Mouse (Mus musculus): ENCODE measurements around the gene Ap1g1.

Gene Ap1g1

GRCm38 (mm10) chr8:109778280-109778977 lies at the start of gene Ap1g1:
Gene Ap1g1, plus strand, starts transcription at chr8:109778554.
- DNase-seq (ENCODE audit: low read depth, low spot score): peak; percentile 100

- DNase-seq (ENCODE audit: low read depth, low spot score): no peak
Measured at GRCm38 (mm10) chr8:109731012-109731411, 47.3 kb upstream of the Ap1g1 start.

GRCm38 (mm10) chr8:109734018-109734417 lies 44.3 kb upstream of the Ap1g1 start:
- DNase-seq (ENCODE audit: low read depth, low spot score): no peak

GRCm38 (mm10) chr8:109736819-109737218 lies 41.5 kb upstream of the Ap1g1 start:
- DNase-seq (ENCODE audit: low read depth, low spot score): no peak

- peak; percentile 95 for DNase-seq (ENCODE audit: low read depth, low spot score)
Measured at GRCm38 (mm10) chr8:109737237-109738048, 40.9 kb upstream of the Ap1g1 start, which contains the start of gene Atxn1l. Gene Atxn1l, minus strand, starts transcription at chr8:109737739.

GRCm38 (mm10) chr8:109738049-109738380 lies 40.3 kb upstream of the Ap1g1 start:
- no peak for DNase-seq (ENCODE audit: low read depth, low spot score)

GRCm38 (mm10) chr8:109747468-109748199 lies 30.7 kb upstream of the Ap1g1 start:
- DNase-seq (ENCODE audit: low read depth, low spot score): peak; percentile 53

- DNase-seq (ENCODE audit: low read depth, low spot score): no peak
Measured at GRCm38 (mm10) chr8:109750274-109750673, 28.1 kb upstream of the Ap1g1 start.

GRCm38 (mm10) chr8:109750699-109751098 lies 27.7 kb upstream of the Ap1g1 start:
- peak; percentile 95 for DNase-seq (ENCODE audit: low read depth, low spot score)

- peak; percentile 86 for DNase-seq (ENCODE audit: low read depth, low spot score)
Measured at GRCm38 (mm10) chr8:109751731-109752485, 26.4 kb upstream of the Ap1g1 start.

GRCm38 (mm10) chr8:109754696-109755095 lies 23.7 kb upstream of the Ap1g1 start:
- DNase-seq (ENCODE audit: low read depth, low spot score): no peak

- DNase-seq (ENCODE audit: low read depth, low spot score): peak; percentile 45
Measured at GRCm38 (mm10) chr8:109755554-109755953, 22.8 kb upstream of the Ap1g1 start.

- no peak for DNase-seq (ENCODE audit: low read depth, low spot score)
Measured at GRCm38 (mm10) chr8:109756849-109757248, 21.5 kb upstream of the Ap1g1 start.

- DNase-seq (ENCODE audit: low read depth, low spot score): no peak
Measured at GRCm38 (mm10) chr8:109759426-109759825, 18.9 kb upstream of the Ap1g1 start.

- DNase-seq (ENCODE audit: low read depth, low spot score): no peak
Measured at GRCm38 (mm10) chr8:109760221-109760620, 18.1 kb upstream of the Ap1g1 start.

- no peak for DNase-seq (ENCODE audit: low read depth, low spot score)
Measured at GRCm38 (mm10) chr8:109764031-109764430, 14.3 kb upstream of the Ap1g1 start.

- DNase-seq (ENCODE audit: low read depth, low spot score): peak; percentile 61
Measured at GRCm38 (mm10) chr8:109766081-109766480, 12.3 kb upstream of the Ap1g1 start.

GRCm38 (mm10) chr8:109773154-109773553 lies 5.2 kb upstream of the Ap1g1 start:
- peak; percentile 65 for DNase-seq (ENCODE audit: low read depth, low spot score)

- no peak for DNase-seq (ENCODE audit: low read depth, low spot score)
Measured at GRCm38 (mm10) chr8:109777851-109778250, 503 bp upstream of the Ap1g1 start.

GRCm38 (mm10) chr8:109778993-109779421 lies 653 bp downstream of the Ap1g1 start:
- no peak for DNase-seq (ENCODE audit: low read depth, low spot score)

- no peak for DNase-seq (ENCODE audit: low read depth, low spot score)
Measured at GRCm38 (mm10) chr8:109779431-109780228, 1.3 kb downstream of the Ap1g1 start.

Measured in A20 (cell line).